Mouse (Mus musculus) intestine, postnatal 0 days (tissue): Measurements from ENCODE around the gene Col6a6. TPM values are rescaled to one million over a fixed set of nuclear protein-coding genes. Genes with fewer than 3 reads are reported as not detected.

Source experiments
- ATAC-seq: fragments of 200-750 bp; cut with Nextera tagmentation; 2 replicates; pipeline ENCODE4 v1.8.0; 2017; ENCODE audit warnings: mild to moderate bottlenecking, moderate TSS enrichment, moderate library complexity
- H3K27ac ChIP-seq: fragments of 300-500 bp; sonication (generic); 2 replicates; pipeline ENCODE4 v1.5.1; 2014; ENCODE audit warnings: mild to moderate bottlenecking, low read depth, low read length, moderate library complexity
- H3K27me3 ChIP-seq: fragments of 300-500 bp; sonication (generic); replicated peaks from 2 replicates; pipeline ENCODE4 v1.6.1; 2014; ENCODE audit warnings: low read length, mixed read lengths; ENCODE audit not compliant: control insufficient read depth, insufficient read depth
- H3K36me3 ChIP-seq: fragments of 300-500 bp; sonication (generic); 2 replicates; pipeline ENCODE4 v1.6.1; 2014; ENCODE audit warnings: mild to moderate bottlenecking, moderate library complexity; ENCODE audit not compliant: control insufficient read depth, insufficient read depth
- H3K4me1 ChIP-seq: fragments of 300-500 bp; sonication (generic); replicated peaks from 2 replicates; pipeline ENCODE4 v1.6.1; 2014; ENCODE audit warnings: antibody characterized with exemption, low read length, mixed read lengths; ENCODE audit not compliant: control insufficient read depth, insufficient read depth
- H3K4me2 ChIP-seq: fragments of 300-500 bp; sonication (generic); replicated peaks from 2 replicates; pipeline ENCODE4 v1.6.1; 2014; ENCODE audit warnings: low read depth, mild to moderate bottlenecking, moderate library complexity
- H3K4me3 ChIP-seq: fragments of 300-500 bp; sonication (generic); 2 replicates; pipeline ENCODE4 v1.5.1; 2014; ENCODE audit warnings: low read depth, low read length
- H3K9ac ChIP-seq: fragments of 300-500 bp; sonication (generic); 2 replicates; pipeline ENCODE4 v1.6.1; 2014; ENCODE audit warnings: mild to moderate bottlenecking, low read depth, low read length
- H3K9me3 ChIP-seq: fragments of 300-500 bp; sonication (generic); 2 replicates; pipeline ENCODE4 v1.6.1; 2016; ENCODE audit warnings: mixed run types; ENCODE audit not compliant: control insufficient read depth
- CTCF ChIP-seq: sonication (generic); IDR thresholded peaks from 2 replicates; pipeline ENCODE4 v1.5.1; 2016; ENCODE audit warnings: low read depth, mild to moderate bottlenecking, control low read depth, antibody characterized with exemption, moderate library complexity
- WGBS: fragments of 180-500 bp; shearing (Covaris S2); extraction: QIAGEN DNeasy Blood & Tissue Kit; methylation state at CpG from one replicate; pipeline ENCODE4 v1.1.7; 2014; 5-methylcytosine and 5-hydroxymethylcytosine counted together
- polyA plus RNA-seq: library from polyadenylated mRNA; unstranded; fragments of >200 nt; fragmentation: Nextera tagmentation; extraction: Ambion mirVana; gene quantifications from 2 replicates; pipeline ENCODE4 v1.2.1, GENCODE M21; 2015

Gene Col6a6
- polyA plus RNA-seq, 1 experiment from 2014 or later = 0.14 TPM

GRCm38 (mm10) chr9:105834799-105835198 is 6.8 kb upstream of the Col6a6 start:
- Histone ChIP-seq H3K4me3 (no peak overlapping the region), H3K27ac (no peak overlapping the region), H3K9ac (no peak overlapping the region), H3K27me3 (no peaks in the 10 kb centered on the region), H3K36me3 (no peaks in the 10 kb centered on the region), H3K4me2 (no peak overlapping the region), H3K9me3 (no peaks in the 10 kb centered on the region), H3K4me1 (no peaks in the 10 kb centered on the region)
- WGBS = 43% methylated on average over 4 of the region's 4 CpGs
- no peak for ATAC-seq
- peak; percentile 44 for TF ChIP-seq CTCF

- 79% methylated on average over 9 of the region's 9 CpGs for WGBS
Observed at GRCm38 (mm10) chr9:105831291-105831690, 3.3 kb upstream of the Col6a6 start.

GRCm38 (mm10) chr9:105827076-105827647 is 798 bp downstream of the Col6a6 start:
- H3K4me2 ChIP-seq = no peak overlapping the region
- no peak for ATAC-seq

More at GRCm38 (mm10) chr9:105831291-105831690, 3.3 kb upstream of the Col6a6 start:
- Histone ChIP-seq H3K27ac (no peak overlapping the region), H3K9ac (no peak overlapping the region), H3K27me3 (0 out of 2 replicates have a peak, but pooled peaks cover 4% of the 10 kb centered on the region), H3K4me3 (no peak overlapping the region), H3K9me3 (no peaks in the 10 kb centered on the region), H3K36me3 (no peaks in the 10 kb centered on the region), H3K4me2 (no peak overlapping the region), H3K4me1 (no peaks in the 10 kb centered on the region)
- ATAC-seq = no peak
- TF ChIP-seq CTCF = no peak

GRCm38 (mm10) chr9:105820711-105821110 is 7.2 kb downstream of the Col6a6 start:
- H3K9ac ChIP-seq = no peak overlapping the region
- no peak overlapping the region for H3K4me3 ChIP-seq
- H3K4me1 ChIP-seq = no peaks in the 10 kb centered on the region
- H3K9me3 ChIP-seq = no peaks in the 10 kb centered on the region
- TF ChIP-seq CTCF = no peak
- no peaks in the 10 kb centered on the region for H3K27me3 ChIP-seq
- no peak overlapping the region for H3K4me2 ChIP-seq
- ATAC-seq = no peak
- H3K36me3 ChIP-seq = no peaks in the 10 kb centered on the region
- 74% methylated on average over 6 of the region's 6 CpGs for WGBS
- no peak overlapping the region for H3K27ac ChIP-seq

More at GRCm38 (mm10) chr9:105827076-105827647, 798 bp downstream of the Col6a6 start:
- TF ChIP-seq CTCF = no peak
- Histone ChIP-seq H3K4me1 (no peaks in the 10 kb centered on the region), H3K4me3 (no peak overlapping the region), H3K27ac (no peak overlapping the region), H3K9me3 (no peaks in the 10 kb centered on the region), H3K36me3 (no peaks in the 10 kb centered on the region), H3K27me3 (0 out of 2 replicates have a peak, but pooled peaks cover 4% of the 10 kb centered on the region), H3K9ac (no peak overlapping the region)
- WGBS = 53% methylated on average over 8 of the region's 8 CpGs

GRCm38 (mm10) chr9:105819155-105819709 is 8.7 kb downstream of the Col6a6 start:
- Histone ChIP-seq H3K27me3 (no peaks in the 10 kb centered on the region), H3K27ac (no peak overlapping the region), H3K9ac (no peak overlapping the region), H3K4me2 (no peak overlapping the region), H3K4me3 (no peak overlapping the region), H3K4me1 (no peaks in the 10 kb centered on the region), H3K36me3 (no peaks in the 10 kb centered on the region), H3K9me3 (no peaks in the 10 kb centered on the region)
- TF ChIP-seq CTCF = no peak
- ATAC-seq = peak; percentile 92
- 75% methylated on average over 29 of the region's 29 CpGs for WGBS

GRCm38 (mm10) chr9:105814436-105814835 is 13.5 kb downstream of the Col6a6 start:
- 80% methylated on average over 5 of the region's 5 CpGs for WGBS
- Histone ChIP-seq H3K27me3 (no peaks in the 10 kb centered on the region), H3K36me3 (no peaks in the 10 kb centered on the region), H3K9me3 (no peaks in the 10 kb centered on the region), H3K4me2 (no peak overlapping the region), H3K4me3 (no peak overlapping the region), H3K9ac (no peak overlapping the region), H3K27ac (no peak overlapping the region), H3K4me1 (no peaks in the 10 kb centered on the region)
- no peak for TF ChIP-seq CTCF
- no peak for ATAC-seq
